Mouse (Mus musculus): ENCODE measurements at regions not wholly inside any gene's neighbourhood (a gene's known extent, or its start where the extent isn't known, plus 50 kb on each side); places are given as distances from the start of the nearest gene placed in this dataset.
A peak's percentile ranks its signal among the peaks of the same experiment; 100 is the strongest.
"Not testable (repeated sequence)": the region's sequence is repeated elsewhere in the genome, so short reads cannot be mapped to it uniquely, and the experiment has no call there.

DNA sequence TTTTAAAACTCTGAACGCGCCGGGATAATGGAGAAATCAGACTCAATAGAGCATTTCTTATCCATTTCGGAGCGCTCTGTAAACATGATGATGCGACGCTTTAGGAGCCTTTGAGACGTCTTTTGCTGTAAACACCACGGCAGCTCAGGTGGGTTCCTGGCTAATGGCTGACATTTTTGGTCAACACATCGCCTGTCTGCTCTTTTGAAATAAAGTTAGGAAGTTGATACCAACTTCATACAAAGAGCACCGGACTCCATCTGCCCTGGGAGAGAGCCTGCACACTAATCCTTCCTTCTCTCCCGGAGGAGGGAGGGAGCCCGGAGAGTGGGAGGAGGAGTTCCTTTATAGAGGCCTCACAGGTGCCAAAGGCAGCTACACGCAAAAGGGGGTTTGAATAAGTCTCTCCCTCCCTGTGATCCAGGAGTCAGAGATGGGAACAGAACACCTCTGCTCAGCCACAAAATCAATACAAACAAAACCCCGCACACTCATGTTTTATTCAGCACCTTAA lies 63.8 kb upstream of the Srsf6 start:
- DNase-seq (ENCODE audit: low spot score in 2 of 2) = no peak

DNA sequence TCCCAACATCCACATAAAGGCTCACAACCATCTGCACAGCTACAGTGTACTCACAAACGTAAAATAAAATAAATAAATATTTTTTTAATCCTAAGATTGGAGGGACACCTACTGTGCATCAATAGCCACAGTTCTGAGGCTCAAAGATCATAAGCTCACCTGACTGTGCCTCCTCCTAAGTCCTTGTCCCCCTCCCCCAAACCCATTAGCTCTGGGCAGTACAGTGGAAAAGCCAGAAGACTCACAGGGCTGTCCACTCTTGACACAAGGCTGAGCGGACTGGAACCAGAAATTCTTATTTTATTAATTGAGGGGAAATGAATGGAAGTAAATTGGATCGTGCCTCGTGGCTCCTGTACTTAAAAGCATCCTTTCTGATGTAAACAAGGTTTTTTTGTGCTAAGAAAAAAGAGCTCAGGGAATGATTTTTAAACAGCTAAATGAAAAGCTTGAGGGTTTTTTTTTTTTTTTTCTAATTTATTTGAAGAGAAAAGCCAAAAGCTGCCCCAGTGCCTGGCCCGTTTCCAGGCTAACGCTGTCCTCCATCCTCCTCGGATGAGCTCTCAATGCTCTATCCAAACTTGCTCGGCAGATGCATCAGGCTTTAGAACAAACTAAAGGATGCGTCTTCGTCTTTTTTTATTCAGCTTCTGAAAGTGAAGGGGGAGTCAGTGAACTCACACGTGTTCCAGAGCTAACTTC lies 64.6 kb upstream of the Srsf6 start:
- no peak for DNase-seq (ENCODE audit: low spot score in 2 of 2)

DNA sequence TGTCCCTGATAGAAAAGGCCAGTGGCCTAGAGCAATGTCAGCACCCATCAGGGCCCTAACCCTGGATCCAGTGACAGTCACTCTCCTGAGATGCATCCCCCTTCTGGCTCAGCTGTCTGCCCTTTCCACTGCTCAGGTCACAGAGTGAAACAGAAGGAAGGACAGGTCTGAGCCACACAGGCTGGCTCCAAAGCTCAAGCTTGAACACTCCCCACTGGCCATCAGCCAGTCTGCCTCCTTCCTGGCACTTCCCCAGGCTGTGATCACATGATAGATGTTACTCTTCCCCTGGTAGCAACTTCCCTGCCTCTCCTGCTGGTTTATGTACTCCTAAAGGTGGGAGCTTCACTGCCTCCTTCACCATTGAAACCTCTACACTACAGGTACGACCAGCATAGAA lies 66.8 kb upstream of the Srsf6 start:
- DNase-seq (ENCODE audit: low spot score in 2 of 2) = no peak

DNA sequence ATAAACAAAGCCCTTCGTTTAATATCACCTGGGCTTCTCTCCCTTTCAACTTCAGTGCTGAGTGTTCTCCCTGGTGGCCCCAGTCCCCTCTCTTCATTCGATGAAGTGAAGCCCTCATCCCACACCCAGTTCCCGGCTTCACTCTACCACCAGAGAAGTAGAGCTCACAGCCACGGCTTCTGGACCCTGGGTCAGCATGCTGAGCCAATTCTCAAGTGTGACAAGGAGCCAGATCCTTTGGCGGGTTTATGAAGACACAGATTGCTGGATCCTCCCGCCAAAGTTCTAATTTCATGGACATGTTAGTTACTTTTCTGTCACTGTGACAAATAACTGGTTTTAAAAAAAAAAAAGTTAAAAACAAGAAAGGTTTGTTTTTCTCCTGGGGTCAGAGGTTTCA lies 76.7 kb upstream of the Srsf6 start:
- DNase-seq (ENCODE audit: low spot score in 2 of 2) = no peak

DNA sequence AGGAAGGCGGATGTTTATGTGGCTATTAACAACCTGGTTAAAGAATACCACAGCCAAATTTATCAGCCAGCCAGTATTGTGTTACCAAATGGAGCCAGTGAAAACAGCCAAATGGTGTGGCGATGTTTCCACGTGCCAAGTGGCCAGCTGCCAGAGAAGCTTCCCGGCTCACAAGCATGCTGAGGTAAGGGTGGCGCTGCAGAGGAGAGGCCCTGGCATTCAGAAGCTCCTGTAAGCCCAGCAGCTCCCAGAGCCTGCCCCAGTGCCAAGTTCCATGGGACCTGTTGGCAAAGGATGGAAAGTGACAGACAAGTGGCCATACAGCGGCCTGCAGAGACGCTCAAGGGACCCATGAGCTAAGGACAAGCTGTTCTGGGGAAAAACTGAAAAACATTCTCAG lies 77.8 kb upstream of the Srsf6 start:
- DNase-seq (ENCODE audit: low spot score in 2 of 2) = peak in 1 of 2 experiments; percentile 23

DNA sequence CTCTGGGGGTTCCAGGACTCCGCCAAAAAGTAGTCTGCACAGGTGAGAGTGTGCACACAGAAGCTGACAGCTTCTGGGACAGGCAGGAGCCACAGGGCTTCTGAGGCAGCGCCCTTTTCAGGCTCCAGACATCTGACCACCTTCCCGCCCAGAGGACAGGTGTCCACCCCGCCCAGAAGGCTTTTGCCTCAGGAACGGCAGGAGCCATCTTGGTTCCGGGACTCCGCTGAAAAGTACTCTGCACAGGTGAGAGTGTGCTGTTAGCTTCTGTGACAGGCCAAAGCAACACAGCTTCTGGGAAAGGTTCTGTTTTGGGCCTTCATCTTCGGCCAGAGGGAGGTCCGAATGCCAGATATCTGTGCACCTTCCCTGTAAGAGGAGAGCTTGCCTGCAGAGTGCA lies 89.6 kb upstream of the Srsf6 start:
- DNase-seq (ENCODE audit: low spot score in 2 of 2) = not testable (repeated sequence)

DNA sequence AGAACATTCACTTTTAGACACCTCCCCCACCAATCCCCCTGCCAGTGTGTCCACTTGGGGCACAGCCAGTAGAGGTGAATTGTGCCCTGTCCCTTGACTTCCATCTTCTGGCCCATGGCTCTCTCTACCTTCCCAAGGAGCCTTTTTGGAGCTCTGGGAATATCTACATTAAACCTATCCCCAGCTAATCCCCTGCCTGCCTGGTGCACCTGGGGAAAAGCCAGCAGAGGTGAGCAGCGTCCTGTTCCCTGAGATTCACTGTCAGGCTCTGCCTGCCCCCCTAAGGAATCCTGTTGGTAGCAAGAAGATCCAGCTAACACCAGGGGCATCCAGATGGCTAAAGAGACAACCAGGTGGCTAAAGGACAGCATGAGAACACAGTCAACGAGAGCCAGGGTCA lies 93.6 kb upstream of the Srsf6 start:
- DNase-seq (ENCODE audit: low spot score in 2 of 2) = no peak

DNA sequence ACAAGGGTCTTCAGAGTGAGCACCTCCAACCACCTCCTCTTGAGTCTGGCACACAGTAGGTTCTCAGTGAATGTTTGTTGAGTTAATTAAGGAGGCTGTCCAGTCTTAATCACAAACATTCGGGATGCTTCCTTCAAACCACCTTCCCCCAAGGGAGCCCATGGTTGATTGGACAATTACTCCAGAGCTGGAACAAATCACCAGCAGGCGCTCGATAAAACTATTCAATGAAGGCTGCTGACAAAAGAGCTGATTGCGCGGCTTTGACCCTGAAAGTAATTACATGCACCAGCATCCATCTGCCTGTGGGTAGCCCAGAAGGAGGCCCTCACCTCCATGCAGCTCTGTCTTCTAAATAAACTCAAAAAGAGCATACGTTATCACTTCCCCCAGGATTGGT lies 97.6 kb upstream of the Srsf6 start:
- no peak for DNase-seq (ENCODE audit: low spot score in 2 of 2)

DNA sequence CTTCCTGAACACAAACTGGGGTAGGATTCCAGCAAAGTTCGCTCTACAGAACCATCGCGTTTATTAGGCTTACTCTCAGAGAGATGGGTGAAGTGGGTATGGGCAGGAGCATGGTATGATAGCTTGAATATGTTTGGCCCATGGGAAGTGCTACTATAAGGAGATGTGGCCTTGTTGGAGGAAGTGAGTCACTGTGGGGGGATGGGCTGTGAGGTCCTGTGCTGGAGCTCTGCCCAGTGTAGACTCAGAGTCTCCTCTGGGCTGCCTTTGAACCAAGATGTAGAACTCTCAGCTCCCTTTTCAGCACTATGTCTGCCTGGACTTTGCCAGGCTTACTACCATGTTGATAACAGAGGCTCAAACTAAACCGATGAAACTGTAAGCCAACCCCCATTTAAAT lies 112.5 kb upstream of the Srsf6 start:
- DNase-seq (ENCODE audit: low spot score in 2 of 2) = no peak

DNA sequence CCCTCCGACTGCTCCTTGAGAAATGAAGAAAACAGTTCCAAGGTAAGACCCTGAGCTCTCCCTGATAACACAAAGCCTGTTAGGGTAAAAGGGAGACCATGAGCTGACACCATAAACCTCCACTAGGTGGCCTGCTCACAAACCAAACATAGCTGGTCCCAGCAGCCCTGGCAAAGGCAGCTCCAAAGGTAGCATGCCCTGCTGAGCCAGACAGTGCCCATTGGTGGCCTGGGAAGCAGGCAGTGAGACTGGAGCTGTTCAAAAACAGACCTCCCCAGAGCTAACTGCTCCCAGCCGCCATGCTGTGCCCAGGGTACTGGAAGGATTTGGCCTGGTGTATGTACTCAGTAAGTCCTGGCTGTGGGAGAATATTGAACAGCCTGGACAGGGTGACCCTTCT lies 117.1 kb upstream of the Srsf6 start:
- no peak for DNase-seq (ENCODE audit: low spot score in 2 of 2)

DNA sequence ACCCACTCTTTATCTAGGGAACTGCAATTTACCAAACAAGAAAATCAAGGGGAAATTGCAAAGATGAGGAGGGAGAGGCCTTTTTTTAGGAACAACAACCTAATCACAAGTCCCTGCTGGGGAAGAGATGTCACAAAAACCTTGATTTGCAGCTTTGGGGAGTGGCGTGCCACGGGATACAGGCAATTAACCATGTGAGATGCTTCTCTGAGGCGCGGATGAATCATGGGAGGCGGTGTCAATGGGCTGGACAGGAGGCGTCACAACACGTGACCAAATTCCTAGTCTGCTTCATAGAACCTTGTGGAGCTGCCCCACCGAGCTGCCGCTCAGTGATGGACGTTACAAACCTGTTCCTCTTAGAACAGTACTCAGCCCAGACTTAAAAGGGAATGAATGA lies 123.6 kb upstream of the Srsf6 start:
- peak in 1 of 2 experiments; percentile 18 for DNase-seq (ENCODE audit: low spot score in 2 of 2)

DNA sequence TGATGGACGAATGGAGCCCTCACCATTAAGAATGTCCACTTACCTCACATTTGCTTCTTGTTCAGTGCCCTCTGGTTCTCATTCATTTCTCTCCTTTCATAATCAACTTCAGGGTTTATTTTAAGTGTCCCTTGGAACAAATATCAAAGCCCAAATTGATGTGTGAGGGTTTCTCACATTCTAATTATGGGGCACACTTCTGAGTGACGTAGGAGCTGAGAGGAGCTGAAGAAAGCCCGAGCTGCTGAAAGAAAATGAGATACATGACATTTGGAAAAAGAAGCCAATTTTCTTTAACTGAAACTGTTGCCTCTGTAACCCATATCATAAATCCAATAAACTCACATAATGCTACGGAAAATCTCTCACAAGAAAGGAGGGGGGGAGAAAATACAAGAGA lies 134.8 kb upstream of the Srsf6 start:
- DNase-seq (ENCODE audit: low spot score in 2 of 2) = no peak

DNA sequence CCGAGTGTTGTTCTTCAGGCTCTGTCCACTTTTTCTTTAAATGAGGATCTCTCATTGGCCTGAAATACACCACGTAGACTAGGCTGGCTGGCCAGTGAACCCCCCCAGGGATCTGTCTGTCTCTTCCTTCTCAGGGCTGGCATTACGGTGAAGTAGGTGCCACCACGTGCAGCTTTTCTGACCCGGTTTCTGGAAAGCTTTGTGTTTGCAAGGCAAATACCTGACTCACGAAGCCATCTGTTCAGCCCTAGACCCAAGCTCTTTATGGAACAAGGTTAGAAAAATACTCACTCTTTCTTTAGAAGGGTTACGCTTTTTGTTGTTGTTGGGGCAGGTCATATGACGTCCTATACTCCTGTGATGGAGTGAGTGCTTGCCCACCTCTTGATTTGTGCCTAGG lies 133.3 kb upstream of the Ptprt start:
- no peak for DNase-seq (ENCODE audit: low spot score in 2 of 2)

DNA sequence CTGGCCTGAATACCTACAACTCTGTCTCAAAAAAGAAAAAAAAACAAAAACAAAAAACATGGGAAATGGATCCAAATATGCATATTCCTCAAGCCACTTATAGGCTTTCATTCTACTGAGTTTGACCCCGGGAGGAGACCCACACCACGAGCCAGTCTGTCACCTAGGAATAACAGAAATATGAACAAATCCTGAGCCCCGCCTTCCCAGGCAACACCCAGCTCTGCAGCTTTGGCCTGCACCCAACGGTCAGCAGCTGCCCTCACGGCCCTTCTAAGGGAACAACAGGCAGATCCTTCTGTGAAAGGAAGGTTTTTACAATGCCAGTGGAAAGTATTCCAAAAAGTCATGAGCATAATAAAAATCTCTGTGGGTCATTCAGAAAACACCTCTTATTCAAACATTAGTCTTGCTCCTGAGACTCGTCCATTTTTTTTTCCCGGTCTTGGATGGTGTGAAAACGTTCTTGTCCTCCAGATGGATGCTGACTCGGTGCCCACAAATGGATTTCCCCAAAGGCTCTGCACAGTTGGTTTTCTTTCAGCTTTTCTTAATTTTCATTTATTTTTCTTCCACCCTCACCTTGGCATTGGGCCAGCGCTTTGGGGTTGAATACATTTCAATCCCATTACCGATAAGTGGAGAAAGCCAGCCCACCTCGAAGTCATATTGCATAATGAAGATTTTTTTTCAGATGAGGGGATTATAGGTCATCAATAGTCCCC lies 130.6 kb upstream of the Ptprt start:
- no peak for DNase-seq (ENCODE audit: low spot score in 2 of 2)

DNA sequence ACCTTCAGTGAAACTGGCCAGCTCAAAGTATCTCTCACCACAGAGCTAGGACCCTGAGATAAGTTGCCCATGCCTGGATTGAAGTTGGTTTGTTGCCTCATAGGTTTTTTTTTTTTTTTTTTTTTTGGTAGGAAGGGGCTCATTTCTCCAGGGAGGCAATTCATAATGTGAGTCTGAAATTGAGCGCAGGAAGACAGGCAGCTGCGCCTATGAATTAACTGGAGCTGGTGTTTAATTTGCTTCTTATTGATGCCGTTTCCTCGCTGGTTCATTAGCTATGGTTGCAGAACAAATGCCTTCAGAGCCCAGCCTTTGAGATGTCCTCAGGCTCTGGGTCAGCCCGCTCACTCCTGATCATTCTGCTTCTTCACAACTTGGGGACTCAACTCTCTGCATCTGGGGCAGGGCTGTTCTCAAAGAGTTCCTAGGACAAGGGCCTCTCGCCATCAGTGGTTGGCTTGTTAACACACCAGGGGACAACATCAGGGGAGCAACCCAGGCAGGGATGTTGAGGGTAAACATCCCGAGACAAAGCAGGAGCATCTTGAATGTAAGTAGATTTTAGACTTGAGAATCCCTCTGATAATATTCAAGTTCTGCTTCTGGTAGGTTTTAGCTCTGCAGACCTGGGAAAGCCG lies 123.3 kb upstream of the Ptprt start:
- no peak for DNase-seq (ENCODE audit: low spot score in 2 of 2)

DNA sequence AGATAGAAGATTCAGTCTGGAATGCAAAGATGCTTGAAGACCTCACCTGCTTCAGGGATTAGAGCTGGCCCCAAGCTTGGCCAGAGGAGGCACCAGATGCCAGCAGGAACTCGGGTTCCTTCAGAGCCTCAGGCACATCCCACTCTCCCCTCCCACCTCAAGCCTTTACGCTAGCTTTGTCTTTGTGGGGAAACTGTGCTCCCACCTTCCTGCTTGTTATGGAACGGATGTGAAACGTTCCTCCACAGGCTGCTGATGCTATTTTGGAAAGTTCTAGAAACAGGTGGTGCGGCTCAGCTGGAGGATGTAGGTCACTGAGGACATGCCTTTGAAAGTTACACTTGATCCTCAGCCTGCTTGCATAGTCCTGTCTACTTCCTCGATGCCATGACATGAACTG lies 120.7 kb upstream of the Ptprt start:
- peak in 1 of 2 experiments; percentile 68 for DNase-seq (ENCODE audit: low spot score in 2 of 2)

DNA sequence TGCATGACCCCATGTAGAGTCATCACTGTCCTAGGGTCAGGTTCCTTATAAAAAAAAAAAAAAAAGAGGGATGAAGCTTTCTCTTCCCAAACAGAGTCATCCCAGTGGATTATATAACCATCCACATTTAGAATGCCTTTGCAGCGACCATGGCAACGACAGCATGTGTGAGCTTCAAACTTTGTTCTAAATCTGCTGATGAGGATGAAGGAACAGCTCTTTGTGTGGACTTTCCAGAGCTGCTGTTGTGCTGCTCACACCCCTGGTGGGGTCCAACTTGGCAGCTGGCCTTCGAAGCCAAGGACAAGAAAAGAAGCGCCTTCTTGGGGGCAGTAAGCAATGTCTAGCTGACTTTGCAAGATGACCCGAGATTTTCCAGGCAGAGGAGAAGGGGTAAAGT lies 115.6 kb upstream of the Ptprt start:
- DNase-seq (ENCODE audit: low spot score in 2 of 2) = peak; percentile 25 to 58

DNA sequence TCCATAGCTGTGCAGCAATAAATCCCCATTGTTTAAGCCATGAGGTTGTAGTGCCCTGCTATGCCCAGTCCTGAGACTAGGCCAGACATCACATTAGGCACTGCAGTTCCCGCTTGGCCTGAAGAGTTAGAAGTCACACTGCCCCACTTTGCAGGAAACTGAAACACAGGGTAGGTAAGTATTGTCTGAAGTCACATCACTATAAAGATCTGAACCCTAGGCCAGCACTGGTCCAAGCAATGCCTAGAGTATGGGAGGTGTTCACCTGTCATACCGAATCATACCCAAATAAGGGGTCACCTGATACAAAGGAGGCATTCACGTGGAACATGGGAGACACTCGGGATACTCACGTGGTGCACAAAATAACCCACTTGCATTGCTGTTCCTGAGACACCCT lies 111.6 kb upstream of the Ptprt start:
- no peak for DNase-seq (ENCODE audit: low spot score in 2 of 2)

DNA sequence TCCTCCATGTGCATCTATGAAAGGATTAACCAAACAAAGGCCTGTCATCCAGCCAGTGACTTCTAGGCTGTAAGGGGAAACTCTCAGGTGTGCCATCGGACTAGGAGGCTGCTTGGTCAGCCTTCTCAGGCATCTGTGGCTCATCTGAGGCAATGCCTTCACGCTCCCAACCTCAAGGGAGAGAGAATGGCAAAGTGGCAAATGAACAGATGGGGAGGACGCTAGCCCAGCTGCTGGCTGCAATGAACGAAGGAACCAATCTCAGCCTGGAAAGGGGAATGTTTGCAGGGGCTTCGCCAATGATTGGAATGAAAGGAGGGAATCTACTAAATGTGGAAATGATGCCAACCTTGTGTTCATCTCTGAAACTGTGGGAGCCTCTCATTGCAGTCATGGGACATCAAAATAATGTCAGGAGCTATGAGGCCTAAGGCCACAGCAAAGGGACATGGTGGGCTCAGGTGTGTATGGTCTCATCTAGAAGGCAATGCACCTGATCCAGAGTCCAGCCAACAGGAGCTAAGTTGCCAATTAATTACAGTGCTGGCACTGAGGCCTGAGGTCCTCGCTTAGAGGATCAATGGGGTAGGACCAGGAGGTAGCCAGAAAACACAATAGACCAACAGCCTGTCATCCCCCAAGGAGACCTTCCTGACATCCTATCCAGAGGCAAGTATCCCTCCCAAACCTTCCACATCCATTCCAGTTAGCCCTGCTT lies 108.9 kb upstream of the Ptprt start:
- no peak for DNase-seq (ENCODE audit: low spot score in 2 of 2)

DNA sequence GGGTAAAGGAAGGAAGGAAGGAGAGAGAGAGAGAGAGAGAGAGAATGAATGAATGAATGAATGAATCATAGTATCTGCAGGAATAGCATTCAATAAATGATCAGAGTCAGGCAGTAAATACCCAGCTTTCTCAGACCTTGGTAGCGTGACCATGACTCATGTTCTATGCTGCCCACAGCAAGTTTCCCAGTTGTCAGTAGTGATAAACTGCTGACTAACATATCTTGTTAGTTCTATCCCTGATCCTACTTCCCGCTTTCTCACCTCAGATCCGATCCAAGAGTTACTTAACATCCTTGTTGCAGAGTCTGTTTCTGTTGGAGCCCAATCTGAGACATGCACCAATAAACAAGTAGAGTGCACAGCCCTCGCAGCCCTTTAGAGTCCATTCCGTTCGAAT lies 103.1 kb upstream of the Ptprt start:
- no peak for DNase-seq (ENCODE audit: low spot score in 2 of 2)

DNA sequence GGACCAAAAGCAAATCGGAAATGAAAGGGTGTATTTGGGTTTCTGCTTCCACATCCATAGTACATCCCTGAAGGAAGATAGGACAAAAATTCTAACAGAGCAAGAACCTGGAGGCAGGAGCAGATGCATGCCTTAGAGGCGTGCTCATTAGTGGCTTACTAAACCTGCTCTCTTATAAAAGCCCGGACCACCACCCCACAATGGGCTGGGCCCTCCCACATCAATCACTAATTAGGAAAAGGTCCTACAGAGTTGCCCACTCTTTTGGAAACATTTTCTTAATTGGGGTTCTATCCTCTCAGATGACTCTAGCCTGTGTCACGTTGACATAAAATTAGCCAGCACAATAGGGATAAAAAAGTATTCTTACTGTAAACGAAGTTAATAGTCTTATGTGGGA lies 79.6 kb upstream of the Ptprt start:
- DNase-seq (ENCODE audit: low spot score in 2 of 2) = no peak

DNA sequence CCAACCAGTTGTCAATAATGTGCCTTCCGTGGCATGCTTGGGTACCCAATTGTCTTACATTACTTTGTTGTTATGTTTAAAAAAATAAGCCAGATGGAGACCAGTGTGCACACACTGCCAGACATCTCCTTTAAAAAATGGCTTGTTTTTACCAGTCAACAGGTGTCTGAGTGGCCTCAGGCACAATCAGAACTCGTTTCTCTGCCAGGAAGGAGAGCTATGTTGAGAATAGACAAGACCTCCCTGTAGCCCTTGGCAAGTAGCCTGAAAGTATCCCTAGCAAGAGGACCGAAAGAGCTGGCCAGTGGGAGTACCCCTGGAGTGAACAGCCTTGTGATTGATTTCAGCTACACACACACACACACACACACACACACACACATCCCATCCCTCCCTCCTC lies 74.8 kb upstream of the Ptprt start:
- DNase-seq (ENCODE audit: low spot score in 2 of 2) = no peak
